Mouse (Mus musculus) liver, embryonic 14.5 days (tissue): ENCODE results near the gene Prpf3. TPM values are rescaled to one million over a fixed set of nuclear protein-coding genes. Genes with fewer than 3 reads are reported as not detected.

Source experiments
- ATAC-seq: fragments of 200-750 bp; cut with Nextera tagmentation; 2 replicates; pipeline ENCODE4 v1.8.0; 2017; ENCODE audit warnings: moderate number of reproducible peaks, mild to moderate bottlenecking, moderate library complexity; ENCODE audit not compliant: insufficient read depth
- DNase-seq, 3 experiments: peaks; one replicate each; pipeline ENCODE4 v3.0.0-alpha.2; 2012 to 2013; ENCODE audit warnings: low read depth in 3 of 3, low spot score in 3 of 3
- H3K27ac ChIP-seq: fragments of 300-500 bp; sonication (generic); 2 replicates; pipeline ENCODE4 v1.5.1; 2014; ENCODE audit warnings: moderate library complexity, mild to moderate bottlenecking, control low read depth, inconsistent platforms
- H3K27me3 ChIP-seq: fragments of 300-500 bp; sonication (generic); 2 replicates; pipeline ENCODE4 v1.6.1; 2014; ENCODE audit warnings: mild to moderate bottlenecking, low read length, moderate library complexity; ENCODE audit not compliant: control insufficient read depth, insufficient read depth
- H3K36me3 ChIP-seq: fragments of 300-500 bp; sonication (generic); replicated peaks from 2 replicates; pipeline ENCODE4 v1.6.1; 2014; ENCODE audit warnings: low read depth; ENCODE audit not compliant: control insufficient read depth, insufficient read depth
- H3K4me1 ChIP-seq, 2 experiments: fragments of 200-500 bp in 1 of 2; fragments of 300-500 bp in 1 of 2; sonication (generic) in 1 of 2; replicated peaks; 2 replicates each; pipeline ENCODE4 v1.6.1; 2012 to 2014; ENCODE audit warnings: antibody characterized with exemption in 1 of 2, inconsistent platforms in 1 of 2, low read length in 1 of 2; ENCODE audit not compliant: control insufficient read depth in 2 of 2, insufficient read depth in 2 of 2
- H3K4me2 ChIP-seq: fragments of 300-500 bp; sonication (generic); 2 replicates; pipeline ENCODE4 v1.6.1; 2014; ENCODE audit warnings: low read depth, mild to moderate bottlenecking, control low read depth, moderate library complexity
- H3K4me3 ChIP-seq, 2 experiments: fragments of 200-500 bp in 1 of 2; fragments of 300-500 bp in 1 of 2; sonication (generic) in 1 of 2; 2 replicates each; pipeline ENCODE4 v1.5.1; 2012 to 2014; ENCODE audit warnings: low read depth in 2 of 2, low read length in 2 of 2, mild to moderate bottlenecking in 2 of 2, control low read depth in 1 of 2, inconsistent platforms in 1 of 2, moderate library complexity in 1 of 2; ENCODE audit not compliant: insufficient read depth in 1 of 2
- H3K9ac ChIP-seq: fragments of 300-500 bp; sonication (generic); replicated peaks from 2 replicates; pipeline ENCODE4 v1.6.1; 2014; ENCODE audit warnings: mild to moderate bottlenecking, control low read depth, moderate library complexity
- H3K9me3 ChIP-seq: fragments of 300-500 bp; sonication (generic); 2 replicates; pipeline ENCODE4 v1.6.1; 2016; ENCODE audit warnings: low read length, mixed read lengths; ENCODE audit not compliant: control insufficient read depth
- CTCF ChIP-seq: IDR thresholded peaks from 2 replicates; pipeline ENCODE4 v1.5.1; 2016; ENCODE audit warnings: antibody characterized with exemption, low read depth, control low read depth
- EP300 ChIP-seq: IDR thresholded peaks from 2 replicates; pipeline ENCODE4 v1.6.1; 2016; ENCODE audit warnings: antibody characterized with exemption, low read depth
- WGBS: fragments of 180-500 bp; shearing (Covaris S2); extraction: QIAGEN DNeasy Blood & Tissue Kit; methylation state at CpG from one replicate; pipeline ENCODE4 v1.1.7; 2014; ENCODE audit not compliant: insufficient replicate concordance; 5-methylcytosine and 5-hydroxymethylcytosine counted together
- polyA plus RNA-seq, 2 experiments: library from polyadenylated mRNA; depleted of rRNA in 1 of 2; stranded (reverse) in 1 of 2; unstranded in 1 of 2; fragments of >200 nt; fragmentation: Nextera tagmentation in 1 of 2; extraction: Ambion mirVana in 1 of 2; gene quantifications; 2 replicates each; pipeline versions ENCODE4 v1.2.1 to v1.2.3; 2012 to 2014

Prpf3 gene
- polyA plus RNA-seq, 2 experiments = 18.9 to 27.2 TPM

- DNase-seq = no peak
Observed at GRCm38 (mm10) chr3:95893126-95893525, 37.4 kb upstream of the Prpf3 start.

GRCm38 (mm10) chr3:95892066-95893052 is 36.7 kb upstream of the Prpf3 start:
- H3K4me2 ChIP-seq = peak overlapping the region; percentile 42
- TF ChIP-seq EP300 (no peak), CTCF (no peak)
- H3K36me3 ChIP-seq = no peaks in the 10 kb centered on the region
- no peak overlapping the region; a peak in 1 of 4 replicates for H3K4me3 ChIP-seq
- no peaks in the 10 kb centered on the region for H3K9me3 ChIP-seq
- 29% methylated on average over 11 of the region's 11 CpGs for WGBS
- no peak for DNase-seq
- peaks cover 15 to 29% of the 10 kb centered on the region in 2 experiments for H3K4me1 ChIP-seq
- ATAC-seq = no peak
- H3K27me3 ChIP-seq = no peaks in the 10 kb centered on the region; the same call in 1 of the 2 replicates
- H3K27ac ChIP-seq = no peak overlapping the region
- H3K9ac ChIP-seq = no peak overlapping the region

More at GRCm38 (mm10) chr3:95893126-95893525, 37.4 kb upstream of the Prpf3 start:
- H3K27me3 ChIP-seq = no peaks in the 10 kb centered on the region; the same call in 1 of the 2 replicates
- peak overlapping the region; percentile 59 for H3K9ac ChIP-seq
- no peak for TF ChIP-seq CTCF
- TF ChIP-seq EP300 = no peak
- peak overlapping the region; percentile 85 for H3K4me2 ChIP-seq
- 14% methylated on average over 7 of the region's 7 CpGs for WGBS
- ATAC-seq = no peak
- H3K4me1 ChIP-seq = peaks cover 15 to 29% of the 10 kb centered on the region in 2 experiments
- peak overlapping the region; percentile 63 to 74 for H3K4me3 ChIP-seq
- no peaks in the 10 kb centered on the region for H3K9me3 ChIP-seq
- no peak overlapping the region; the same call in 1 of the 2 replicates for H3K27ac ChIP-seq
- H3K36me3 ChIP-seq = no peaks in the 10 kb centered on the region

GRCm38 (mm10) chr3:95891211-95892065 is 35.8 kb upstream of the Prpf3 start, which contains the start of gene BC028528:
TSS of gene BC028528 (minus strand) at chr3:95892005.
- peaks cover 15 to 29% of the 10 kb centered on the region in 2 experiments for H3K4me1 ChIP-seq

GRCm38 (mm10) chr3:95889664-95890063 is 34.0 kb upstream of the Prpf3 start:
- H3K9me3 ChIP-seq = no peaks in the 10 kb centered on the region
- H3K4me2 ChIP-seq = no peak overlapping the region
- ATAC-seq (no peak), DNase-seq (no peak)
- no peaks in the 10 kb centered on the region for H3K36me3 ChIP-seq
- WGBS = 66% methylated on average over 3 of the region's 3 CpGs
- TF ChIP-seq CTCF (no peak), EP300 (no peak)
- peaks cover 11 to 22% of the 10 kb centered on the region in 2 experiments for H3K4me1 ChIP-seq
- no peak overlapping the region for H3K9ac ChIP-seq
- no peak overlapping the region for H3K27ac ChIP-seq
- H3K4me3 ChIP-seq = no peak overlapping the region
- H3K27me3 ChIP-seq = no peaks in the 10 kb centered on the region; the same call in 1 of the 2 replicates

More at GRCm38 (mm10) chr3:95891211-95892065, 35.8 kb upstream of the Prpf3 start, which contains the start of gene BC028528:
- DNase-seq (no peak), ATAC-seq (no peak)
- WGBS = 20% methylated on average over 12 of the region's 12 CpGs
- no peaks in the 10 kb centered on the region for H3K9me3 ChIP-seq
- no peaks in the 10 kb centered on the region for H3K36me3 ChIP-seq
- H3K9ac ChIP-seq = peak within 1 kb of the TSS; percentile 1
- H3K4me3 ChIP-seq = peak within 1 kb of the TSS; percentile 6 to 32; a peak in 2 of 4 replicates
- peak within 1 kb of the TSS; percentile 42 for H3K4me2 ChIP-seq
- TF ChIP-seq CTCF = no peak
- no peak for TF ChIP-seq EP300
- no peaks in the 10 kb centered on the region; the same call in 1 of the 2 replicates for H3K27me3 ChIP-seq
- H3K27ac ChIP-seq = no peak within 1 kb of the TSS; the same call in none of the 2 replicates
